Mouse (Mus musculus) left cerebral cortex, adult 11 months (tissue): ENCODE measurements at regions not wholly inside any gene's neighbourhood (a gene's known extent, or its start where the extent isn't known, plus 50 kb on each side); places are given as distances from the start of the nearest gene placed in this dataset.

Experiments
- DNase-seq: peaks from one replicate; pipeline ENCODE4 v3.0.0; 2022; ENCODE audit warnings: low spot score

GRCm38 (mm10) chrX:10984894-10985293, 270.1 kb downstream of the Mid1ip1 start:
- DNase-seq: no peak

DNA sequence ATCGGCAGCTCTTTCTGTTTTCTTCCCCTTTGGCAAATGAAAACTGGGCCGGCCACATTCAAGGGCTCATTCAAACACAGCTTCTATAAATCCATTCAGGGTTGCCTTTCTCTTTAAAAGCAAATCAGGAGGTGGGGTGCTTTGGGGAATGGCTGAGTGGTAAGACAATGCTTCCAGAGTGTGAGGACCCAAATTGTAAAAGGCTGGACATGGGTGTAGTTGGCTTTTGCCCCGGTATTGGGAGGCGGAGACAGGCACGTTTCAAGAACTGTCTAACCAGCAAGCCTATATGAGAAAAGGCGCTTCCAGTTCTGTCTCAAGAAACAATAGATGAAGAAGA, 277.0 kb downstream of the Mid1ip1 start:
- peak; percentile 0 for DNase-seq

DNA sequence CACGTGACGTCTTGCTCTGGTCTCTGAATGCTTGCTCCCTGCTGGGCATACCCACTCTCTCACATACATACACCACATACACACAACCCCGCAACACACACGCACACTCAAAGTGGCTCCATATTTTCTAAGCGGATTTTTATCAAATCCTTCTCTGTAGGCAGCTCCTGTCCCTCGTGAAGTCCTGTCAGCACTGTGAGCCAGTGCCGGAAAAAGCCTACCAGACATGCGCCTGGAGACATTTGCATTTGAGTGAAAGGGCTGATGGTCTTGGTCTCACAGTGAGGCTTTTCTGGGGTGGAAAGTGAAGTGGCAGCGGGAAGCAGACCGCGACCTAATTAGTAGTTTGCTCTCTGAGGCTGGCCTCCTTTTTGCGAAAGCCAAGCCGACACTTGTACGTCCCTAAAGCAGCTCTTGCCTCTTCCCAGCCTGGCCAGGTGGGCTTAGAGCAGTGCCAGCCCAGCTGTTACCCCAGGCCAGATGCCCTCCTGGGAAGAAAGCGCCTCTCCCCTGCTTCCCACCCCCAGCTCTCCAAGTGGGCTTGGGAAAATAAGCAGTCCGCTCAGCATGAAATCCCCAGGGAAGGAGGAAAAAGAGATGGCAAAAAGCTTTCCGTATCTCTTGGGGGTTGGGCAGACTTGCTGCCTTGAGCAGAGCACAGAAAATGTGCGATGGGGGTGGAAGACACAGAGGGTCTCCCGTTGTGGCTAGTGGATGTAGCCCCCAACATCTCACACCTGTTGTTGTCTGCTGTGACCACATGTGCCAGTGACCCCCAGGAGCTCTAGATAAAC, 277.6 kb downstream of the Mid1ip1 start:
- DNase-seq: peak; percentile 19

GRCm38 (mm10) chrX:10993005-10993377, 278.2 kb downstream of the Mid1ip1 start:
- peak; percentile 0 for DNase-seq

GRCm38 (mm10) chrX:10994910-10995309, 280.1 kb downstream of the Mid1ip1 start:
- no peak for DNase-seq

- no peak for DNase-seq
These were observed 286.4 kb downstream of the Mid1ip1 start for GRCm38 (mm10) chrX:11001180-11001579.

DNA sequence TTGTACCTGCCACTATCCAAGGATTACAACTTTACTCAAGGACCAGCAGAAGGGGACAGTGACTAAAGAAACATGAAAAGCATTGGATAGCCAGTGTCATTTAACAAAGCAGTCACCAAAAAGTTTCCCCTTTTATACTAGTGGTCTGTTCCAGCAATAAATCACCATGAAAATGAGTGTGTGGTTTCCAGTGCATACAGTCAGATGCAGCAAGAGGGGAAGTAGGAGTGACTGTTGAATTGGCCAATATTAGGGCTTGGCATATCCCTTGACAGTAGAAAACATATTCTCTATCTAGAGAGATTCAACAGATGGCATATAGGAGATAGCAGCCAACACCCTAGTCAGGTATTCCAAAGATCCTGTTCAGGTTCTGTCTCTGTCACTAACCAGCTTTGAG, 259.8 kb upstream of the H2al1a start:
- no peak for DNase-seq

DNA sequence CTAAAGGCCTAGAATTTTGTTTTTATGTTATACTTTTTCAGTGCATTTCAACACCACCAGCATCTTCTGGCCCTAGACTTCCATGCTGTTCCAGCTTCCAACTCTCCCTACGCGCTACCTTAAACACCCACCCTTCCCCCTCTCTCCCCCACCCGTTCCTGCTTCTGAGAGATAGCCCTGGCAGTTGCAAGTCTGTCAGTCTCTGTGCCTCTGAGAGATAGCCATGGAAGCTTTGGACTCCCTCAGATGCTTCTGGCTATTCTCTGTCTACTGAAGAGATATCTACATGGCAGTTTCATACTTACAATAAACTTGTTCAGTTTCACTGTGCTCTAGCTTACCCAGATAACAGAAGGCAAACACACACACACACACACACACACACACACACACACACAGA, 252.3 kb upstream of the H2al1a start:
- DNase-seq: no peak

- DNase-seq: no peak
These were observed 216.9 kb upstream of the H2al1a start for GRCm38 (mm10) chrX:11082171-11082570.

- DNase-seq: no peak
These were observed 216.2 kb upstream of the H2al1a start for GRCm38 (mm10) chrX:11082845-11083244.

DNA sequence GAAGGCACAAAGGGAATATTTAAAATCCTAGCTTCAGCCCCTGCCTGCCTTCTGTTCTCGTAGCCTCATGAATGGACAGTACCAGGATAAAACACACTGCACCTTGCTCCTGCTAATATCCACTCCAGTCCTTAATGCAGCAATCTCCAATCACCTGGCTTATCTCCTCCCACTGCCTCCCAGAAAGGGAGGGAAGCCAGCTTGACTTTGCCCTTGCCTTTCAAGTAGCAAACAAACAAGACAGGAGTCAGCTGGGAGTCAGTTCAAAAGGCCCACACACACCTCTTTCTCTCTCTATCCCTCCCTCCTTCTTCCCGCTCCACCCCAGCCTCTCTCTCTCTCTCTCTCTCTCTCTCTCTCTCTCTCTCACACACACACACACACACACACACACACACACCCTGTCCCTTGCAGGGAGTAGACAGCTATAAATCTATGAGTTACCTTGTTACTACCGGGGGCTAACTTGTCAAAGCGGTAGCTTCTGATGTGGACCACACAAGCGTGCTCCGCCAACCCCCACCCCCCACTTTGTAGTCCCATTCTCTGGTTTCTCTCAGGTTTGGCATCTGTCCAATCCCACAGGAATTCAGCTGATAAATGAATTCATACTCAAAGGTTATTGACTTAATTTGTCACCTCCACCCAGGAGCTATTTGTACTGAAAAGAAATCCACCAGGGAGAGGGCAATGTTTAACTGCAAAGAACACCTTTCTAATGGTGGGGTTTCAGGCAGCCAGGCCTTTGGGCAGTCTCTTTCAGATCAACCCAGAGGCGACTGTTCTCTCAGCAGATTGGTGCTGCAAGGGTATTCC, 212.6 kb upstream of the H2al1a start:
- DNase-seq: no peak

DNA sequence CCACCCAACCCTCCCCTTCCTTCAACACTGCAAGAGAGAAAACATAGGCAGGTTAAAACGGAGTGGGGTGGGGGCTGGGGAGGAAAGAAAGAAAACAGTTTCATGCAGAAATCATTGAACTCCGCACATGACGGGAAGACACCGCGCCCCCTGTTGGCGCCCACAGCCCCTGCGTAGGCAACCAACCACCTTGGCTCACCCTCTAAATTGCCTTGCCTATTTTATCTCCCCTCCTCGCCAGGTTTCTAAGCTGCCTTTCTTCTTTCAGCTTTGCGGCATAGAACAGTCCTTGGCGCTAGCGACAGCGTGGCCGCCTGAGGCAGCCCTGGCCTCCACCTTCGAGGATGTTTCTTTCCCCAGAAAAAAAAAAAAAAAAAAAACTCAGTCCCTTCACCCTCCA, 211.1 kb upstream of the H2al1a start:
- DNase-seq: peak; percentile 18

- DNase-seq: no peak
These were observed 210.6 kb upstream of the H2al1a start for GRCm38 (mm10) chrX:11088506-11088905.

- DNase-seq: no peak
These were observed 208.6 kb upstream of the H2al1a start for GRCm38 (mm10) chrX:11090432-11090831.

DNA sequence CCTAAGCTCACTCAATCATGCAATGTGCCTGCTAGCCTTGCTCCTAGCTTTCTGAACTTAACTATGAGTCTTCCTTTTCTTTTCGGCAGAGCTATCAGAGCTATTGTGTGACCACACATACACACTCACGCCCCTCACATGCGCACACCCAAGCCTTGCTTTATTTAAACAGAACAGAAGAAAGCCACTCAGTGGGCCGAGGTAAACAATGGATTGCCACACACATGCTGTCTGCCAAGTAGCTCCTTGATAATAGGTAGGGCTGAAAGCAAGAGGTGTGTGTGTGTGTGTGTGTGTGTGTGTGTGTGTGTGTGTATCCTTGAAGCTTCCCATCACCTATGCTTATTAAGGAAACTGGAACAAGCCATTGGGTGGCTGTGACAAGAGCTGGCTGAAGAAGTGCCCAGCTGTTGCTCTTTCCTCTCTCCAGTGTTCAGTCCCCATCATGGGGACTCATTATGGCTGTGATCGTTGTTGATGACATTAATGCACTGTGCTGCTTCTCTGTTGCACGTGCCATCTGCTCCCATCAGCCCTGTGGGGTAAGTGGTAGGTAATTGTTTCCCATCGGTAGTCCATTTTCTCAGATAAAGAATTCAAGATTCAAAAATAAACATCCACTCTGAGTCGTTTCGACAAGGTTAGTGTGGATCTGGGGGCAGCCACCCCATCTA, 201.3 kb upstream of the H2al1a start:
- no peak for DNase-seq

- DNase-seq: no peak
These were observed 200.7 kb upstream of the H2al1a start for GRCm38 (mm10) chrX:11098366-11098765.

GRCm38 (mm10) chrX:11099146-11100087, 199.6 kb upstream of the H2al1a start:
- DNase-seq: no peak

DNA sequence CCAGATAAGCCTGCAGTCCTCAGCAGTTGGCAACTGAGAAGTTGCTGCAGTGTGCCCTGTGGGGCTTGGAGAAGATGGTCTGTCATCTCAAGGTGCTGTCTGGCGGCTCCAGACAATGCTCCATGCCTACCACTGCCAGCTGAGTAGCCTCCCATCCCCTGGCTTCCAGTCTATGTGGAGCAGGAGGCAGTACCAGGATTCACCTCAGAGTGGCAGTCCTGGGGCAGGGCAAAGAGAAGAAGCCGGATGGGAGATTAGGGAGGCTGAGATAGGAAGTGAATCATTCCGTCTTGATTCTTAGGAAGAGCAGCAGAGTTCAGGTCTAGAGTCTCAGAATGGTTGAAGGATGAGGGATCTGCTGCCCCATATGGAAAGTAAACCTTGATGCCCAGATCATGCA, 198.1 kb upstream of the H2al1a start:
- no peak for DNase-seq

DNA sequence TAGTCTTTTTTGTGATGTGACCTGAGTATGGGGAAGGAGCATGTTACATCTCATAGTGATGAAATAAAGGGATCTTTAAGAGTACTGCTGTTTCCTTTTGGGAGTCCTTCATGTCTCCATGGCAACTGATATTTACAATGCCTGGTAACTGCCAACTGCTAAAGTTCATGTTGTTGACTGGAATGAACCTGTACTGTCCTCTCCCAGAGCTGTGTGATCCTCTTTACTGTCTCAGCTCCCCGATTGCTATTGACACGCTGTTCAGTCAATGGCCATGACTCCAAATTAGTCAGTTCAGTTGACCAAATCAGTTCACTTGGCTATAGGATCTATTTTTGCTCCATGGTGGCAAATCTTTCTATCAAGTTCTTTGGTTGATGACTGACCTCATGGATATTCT, 167.8 kb upstream of the H2al1a start:
- no peak for DNase-seq

DNA sequence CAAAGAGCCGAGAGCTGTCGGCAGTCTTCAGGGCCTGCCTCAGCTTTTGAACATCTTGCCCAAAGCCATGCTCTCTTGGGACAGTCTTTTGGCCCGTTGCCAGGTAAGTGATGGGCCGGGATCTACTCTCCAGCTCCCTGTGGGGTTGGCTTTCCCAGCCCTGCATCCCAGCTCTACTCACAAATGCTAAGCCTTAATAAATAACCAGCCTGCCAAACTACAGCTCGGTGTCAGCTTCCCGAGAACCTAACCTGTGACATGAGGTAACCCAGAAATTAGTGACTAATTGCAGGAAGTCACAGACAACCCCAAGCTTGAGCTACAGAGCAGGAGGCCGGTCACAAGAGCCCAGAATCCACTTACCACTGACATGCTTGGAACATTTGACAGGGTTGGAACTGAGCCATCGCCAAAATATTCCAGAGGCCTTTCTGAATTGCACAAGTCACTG, 159.1 kb upstream of the H2al1a start:
- no peak for DNase-seq

GRCm38 (mm10) chrX:11141294-11141693, 157.8 kb upstream of the H2al1a start:
- DNase-seq: no peak

DNA sequence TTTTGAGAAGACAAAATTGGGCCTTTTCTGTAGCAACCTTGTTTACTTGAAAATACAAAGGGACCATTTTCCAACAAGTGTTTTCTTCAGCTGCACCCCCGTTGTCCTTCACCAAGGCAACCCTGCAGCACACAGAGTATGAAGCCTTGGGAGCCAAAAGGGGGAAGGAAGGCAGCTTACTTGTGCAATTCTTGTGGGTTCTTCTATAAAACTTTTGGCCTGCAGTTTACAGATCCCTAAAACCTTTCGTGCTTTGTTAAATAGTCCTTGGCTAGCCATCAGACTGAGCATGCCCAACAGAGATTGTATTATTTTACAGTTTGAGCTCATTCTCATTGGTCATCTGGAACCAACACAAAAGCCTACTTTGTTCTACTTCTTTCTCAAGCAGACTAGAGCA, 140.6 kb upstream of the H2al1a start:
- DNase-seq: peak; percentile 23
